Mouse (Mus musculus) B cell, adult 2 months (primary cell): ENCODE measurements around the gene Pigq.

Experiments
- DNase-seq, 2 experiments: peaks; one replicate each; pipeline ENCODE4 v3.0.0; 2022

The Pigq gene

DNA sequence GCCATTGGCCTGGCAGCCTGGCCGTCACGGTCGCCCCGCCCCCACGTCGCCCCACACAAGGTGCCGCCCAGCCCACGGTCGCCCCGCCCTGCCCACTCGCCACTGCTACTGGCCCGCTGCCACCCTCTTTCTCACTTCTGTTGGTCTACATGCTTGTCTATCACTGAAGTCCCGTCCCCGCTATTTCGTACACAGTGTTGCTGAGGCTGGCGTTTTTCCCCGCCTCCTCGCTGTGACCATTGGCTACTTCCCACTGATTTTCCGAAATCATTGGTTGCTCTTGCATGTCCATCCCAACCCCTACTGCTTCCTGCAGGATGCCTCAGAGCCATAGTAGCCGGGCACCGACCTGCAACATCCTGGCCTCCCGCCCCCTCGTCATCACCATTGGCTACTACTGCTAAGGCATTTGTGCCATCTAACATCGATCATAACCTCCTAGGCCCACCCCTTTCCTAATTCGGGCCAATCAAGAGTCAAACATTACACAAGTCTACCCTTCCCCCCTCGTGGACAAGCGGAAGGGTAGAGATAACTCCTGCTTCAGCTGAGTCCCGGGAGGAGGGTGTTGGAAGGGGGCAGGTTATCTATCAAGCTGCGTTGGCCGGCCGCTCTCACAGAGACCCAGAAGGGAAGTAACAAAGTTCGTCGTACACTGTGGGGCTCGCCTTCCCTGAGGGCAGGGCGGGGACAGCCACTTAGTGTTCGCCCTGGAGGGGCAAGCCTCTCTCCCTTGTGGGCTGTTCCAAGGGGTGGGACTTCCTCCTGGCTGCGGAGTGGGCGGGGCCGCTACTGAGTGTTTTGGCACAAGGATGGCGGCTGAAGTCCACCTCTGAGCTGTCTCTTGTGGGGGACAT is 24.7 kb downstream of the Pigq start:
- peak; percentile 100 for DNase-seq

DNA sequence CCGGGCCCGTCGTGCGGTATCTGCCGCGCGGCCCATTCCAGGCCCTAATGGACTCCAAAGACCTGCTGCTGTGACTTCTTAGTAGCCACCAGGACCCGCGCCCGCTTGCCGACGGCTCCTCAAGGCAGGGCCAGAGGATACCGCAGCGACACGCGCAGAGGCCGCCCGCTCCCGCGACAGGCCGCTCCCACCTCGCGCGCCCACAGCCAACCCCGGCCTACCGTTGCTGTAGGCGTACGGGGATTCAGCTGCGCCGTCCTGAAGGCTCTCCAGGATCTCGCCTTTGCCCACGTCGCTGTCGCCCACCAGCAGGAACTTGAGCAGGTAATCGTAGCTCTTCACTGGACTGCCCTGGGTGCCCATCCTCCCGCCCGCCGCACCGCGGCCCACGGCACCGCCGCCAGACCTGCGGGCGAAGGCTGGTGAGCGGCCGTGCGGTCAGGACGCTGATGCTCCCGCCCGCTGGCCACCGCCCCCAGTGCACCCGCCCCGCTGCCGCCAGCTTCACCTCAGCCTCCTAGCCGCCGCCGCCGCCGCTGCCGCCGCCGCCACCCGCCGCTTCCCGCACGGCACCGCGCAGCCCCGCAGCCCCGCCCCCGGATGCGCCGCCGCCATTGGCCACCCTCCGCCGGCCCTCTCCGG is 25.5 kb downstream of the Pigq start, which contains the start of gene Rab40c:
TSS of gene Rab40c (minus strand) at position 584 of the 642 bp plus-strand sequence.
- peak in 1 of 2 experiments; percentile 52 for DNase-seq

DNA sequence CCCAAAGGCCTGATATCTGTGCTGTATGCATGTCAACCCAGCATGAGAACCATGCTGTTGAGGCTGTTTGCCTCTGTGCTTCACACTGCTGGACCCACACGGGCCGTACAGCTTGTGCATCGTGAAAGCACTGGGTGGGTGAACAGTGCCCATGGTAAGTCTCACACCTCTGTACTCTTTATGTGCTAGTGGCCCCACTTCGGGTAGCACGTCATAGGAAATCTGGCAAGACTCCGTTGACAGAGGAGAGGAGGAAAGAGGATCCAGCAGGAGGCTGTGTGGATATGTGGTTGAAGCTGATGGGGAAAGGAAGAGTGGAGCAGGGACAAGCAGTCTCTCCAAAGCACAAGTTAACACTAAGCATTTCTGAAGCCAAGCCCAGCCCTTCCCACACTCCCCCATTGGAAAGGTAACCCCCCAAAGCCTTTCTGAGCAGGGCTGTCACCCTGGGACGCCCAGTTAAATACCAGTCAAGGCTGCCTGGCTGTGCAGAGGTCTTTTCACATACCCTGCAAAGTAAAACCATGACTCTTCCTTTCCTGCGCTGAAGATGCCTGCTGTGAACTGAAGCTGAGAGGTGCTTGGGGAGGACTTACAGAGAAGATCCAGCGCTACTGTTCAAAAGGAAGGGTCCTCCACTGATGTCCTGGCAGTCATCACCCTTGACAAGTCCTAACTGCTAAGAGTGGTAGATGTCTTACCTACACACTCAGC is 26.5 kb downstream of the Pigq start:
- DNase-seq, result no peak

DNA sequence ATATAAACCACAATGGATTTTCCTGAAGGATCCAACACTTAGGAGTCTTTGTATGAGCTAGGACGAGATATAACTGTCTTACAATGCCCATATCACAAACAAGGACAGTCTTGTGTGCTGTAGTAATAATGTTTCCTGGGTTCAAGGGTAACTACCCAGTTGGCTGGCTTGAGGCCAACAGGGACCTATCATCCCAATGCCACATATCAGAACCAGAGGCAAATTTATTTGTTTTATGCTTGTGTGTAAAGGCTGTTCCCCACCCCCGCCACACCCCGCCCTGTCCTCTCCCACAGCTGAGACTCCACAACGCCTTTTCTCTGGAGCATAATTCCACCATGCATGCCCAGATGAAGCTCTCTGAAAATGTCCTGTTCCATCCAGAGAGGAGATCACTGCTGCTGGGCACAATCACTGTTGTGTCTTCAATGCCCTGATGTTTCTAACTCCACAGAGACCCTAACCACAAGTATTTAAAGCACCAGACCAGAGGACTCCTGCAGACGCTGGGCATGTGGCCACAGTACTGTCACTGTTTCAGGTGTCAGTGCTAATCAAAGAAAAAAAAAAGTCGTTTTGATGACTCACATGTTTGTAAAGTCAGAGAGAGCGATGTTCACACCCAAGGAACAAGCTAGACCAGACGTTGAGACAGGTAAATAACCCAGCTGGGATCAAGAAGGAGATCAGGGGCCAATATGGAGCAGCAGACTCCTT is 27.6 kb downstream of the Pigq start:
- DNase-seq, result no peak

DNA sequence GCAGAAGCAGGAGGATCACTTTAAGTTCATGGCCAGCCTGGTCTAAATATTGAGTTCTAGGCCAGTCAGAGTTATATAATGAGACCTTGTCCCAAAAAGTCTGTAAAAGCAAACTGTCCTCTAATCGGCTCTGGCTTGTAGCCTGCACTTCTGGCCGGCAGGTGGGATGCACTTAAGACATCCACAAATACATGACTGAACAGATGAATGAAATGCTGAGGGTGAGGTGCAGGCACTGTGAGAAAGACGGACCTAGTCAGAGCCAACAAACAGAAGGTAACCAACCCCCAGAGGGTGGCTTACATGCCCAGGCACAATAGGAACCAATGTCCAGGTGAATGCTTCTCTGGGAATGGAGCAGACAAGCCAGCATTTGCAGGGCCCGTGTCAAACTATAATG is 30.4 kb downstream of the Pigq start:
- DNase-seq, result no peak

DNA sequence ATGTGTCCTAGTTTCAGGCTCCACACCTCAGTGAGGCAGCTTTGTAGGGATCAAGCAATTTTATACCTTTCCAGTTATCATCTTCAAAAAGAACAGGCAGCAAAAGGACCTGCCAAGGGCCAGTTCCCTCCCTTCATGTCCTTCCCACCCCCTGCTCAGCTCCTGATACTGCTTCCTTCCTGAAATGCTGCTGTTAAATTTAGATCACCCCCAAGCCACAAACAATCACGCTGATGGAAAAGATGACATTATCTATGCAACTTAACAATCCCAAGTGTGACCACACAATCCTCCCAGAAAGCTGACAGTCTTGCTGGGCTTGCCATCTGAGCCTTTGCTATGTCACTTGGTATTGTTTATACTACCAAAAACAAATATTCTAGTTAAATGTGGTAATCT is 30.9 kb downstream of the Pigq start:
- DNase-seq, result no peak

DNA sequence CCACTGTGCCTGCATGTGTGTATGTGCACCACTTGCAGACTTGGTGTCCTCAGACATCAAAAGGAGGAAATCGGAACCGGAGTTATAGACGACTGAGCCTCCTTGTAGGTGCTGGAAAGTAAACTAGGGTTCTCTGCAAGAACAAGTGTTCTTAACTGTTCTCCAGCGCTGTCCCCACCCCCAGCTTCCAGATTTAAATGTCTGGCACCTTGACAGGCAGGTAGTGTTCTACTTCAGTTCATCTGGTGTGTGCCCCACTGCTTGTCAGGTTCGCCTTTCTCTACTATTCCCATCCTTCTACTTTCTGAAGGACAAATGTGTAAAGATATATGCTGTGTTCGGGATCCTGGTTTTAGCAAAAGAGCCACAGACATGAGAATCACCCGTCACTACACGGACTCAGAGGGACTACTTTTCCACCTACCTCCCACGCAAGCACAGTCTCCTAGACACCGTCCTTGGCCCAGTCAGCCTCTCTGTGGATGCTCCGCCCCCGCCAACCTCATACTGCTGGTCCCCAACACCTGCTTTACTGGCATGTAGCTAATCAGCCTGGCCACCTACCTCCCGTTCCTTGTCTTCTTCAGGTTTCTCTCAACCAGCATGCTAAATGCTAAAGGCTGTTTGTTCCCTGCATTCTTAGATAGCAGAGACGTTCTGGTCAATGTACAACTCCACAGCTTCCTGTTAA is 31.4 kb downstream of the Pigq start:
- no peak for DNase-seq

DNA sequence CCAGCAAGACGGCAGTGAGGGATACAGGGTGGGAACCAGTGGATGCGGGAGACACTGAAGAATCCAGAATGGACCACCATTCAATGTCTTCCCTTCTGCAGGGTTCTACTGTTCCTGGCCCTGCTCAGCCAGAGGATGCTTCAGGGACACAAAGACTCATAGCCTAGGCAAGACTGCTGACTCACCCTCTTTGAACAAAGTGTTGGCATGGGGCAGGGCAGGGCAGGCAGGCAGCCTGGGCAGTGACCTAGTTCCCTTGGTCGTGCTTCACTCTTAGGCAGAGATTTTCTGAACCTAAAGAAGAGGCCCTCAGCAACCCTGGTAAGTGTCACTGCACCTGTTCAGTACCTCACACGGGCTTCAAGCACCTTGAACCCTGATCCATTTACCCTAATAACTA is 32.9 kb downstream of the Pigq start:
- DNase-seq, result no peak

DNA sequence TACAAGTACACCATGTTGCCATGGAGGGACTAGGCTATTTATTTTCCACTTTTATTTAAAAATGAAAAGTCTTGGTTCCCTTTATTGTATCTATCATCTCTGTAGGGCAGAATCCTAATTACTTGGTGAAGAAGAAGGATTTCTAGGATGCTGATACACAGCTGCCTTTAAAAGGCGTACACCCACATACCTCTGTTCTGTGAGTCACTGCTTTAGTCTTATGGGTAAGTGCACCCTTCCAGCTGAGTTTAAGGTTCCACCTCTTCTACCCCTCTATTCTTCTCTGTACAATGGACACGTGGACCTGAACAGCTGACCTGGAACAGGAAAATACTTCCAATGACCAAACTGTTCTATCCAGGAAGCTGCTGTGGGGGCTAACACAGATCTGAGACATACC is 37.1 kb downstream of the Pigq start:
- no peak for DNase-seq

DNA sequence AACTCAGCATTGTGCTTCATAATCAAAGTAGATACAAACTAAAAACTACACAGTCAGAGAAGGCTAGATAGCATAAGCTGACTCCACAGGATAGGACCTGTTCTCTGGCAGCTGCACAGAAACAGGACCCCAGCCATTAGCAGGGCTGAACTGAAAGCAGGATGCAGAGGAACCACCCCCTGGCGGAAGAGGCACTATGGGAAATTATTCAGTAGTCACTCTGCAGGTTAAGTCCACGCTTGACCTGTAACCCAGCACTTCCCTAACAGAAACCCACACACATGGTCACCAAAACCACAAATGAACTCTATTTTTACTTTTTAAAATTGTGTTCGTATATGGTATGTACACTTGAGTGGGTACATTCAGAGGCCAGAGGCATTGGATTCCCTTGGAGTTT is 41.7 kb downstream of the Pigq start:
- DNase-seq, result peak; percentile 32 to 42

DNA sequence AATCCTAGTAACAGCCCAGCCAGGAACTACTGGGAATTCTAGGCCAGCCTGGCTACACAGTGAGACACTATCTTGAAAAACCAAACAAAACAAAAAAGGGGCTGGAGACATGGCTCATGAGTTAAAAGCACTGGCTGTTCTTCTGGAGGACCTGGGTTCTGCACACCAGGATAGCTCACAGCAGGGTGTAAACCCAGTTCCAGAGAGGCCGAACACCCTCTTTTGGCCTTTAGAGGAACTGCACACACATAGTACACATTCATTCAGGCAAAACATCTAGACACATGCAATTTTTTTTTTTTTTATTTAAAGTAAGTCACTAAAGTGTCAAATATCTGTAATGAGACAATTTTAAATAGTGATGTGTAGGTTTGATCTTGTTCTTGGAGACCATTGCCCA is 44.5 kb downstream of the Pigq start:
- DNase-seq, result no peak

DNA sequence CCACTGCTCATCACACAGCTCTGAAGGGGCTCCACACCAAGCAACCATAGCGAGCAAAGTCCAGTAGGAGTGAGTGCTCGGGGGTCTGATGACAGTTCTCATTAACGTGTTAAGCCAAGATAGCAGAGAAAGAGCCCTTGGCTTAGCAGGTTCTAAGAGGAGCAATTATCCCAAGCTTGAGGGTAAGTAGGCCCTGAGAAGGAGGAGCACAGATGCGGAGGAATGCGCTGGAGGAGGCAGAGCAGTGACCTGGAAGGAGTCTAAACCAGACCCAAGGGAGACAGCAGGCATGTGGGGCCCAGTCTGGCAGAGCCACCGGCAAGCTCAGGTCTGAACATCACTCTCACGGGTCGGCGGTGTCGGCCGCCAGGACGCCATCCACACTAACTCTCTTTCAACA is 48.8 kb downstream of the Pigq start:
- DNase-seq, result no peak

DNA sequence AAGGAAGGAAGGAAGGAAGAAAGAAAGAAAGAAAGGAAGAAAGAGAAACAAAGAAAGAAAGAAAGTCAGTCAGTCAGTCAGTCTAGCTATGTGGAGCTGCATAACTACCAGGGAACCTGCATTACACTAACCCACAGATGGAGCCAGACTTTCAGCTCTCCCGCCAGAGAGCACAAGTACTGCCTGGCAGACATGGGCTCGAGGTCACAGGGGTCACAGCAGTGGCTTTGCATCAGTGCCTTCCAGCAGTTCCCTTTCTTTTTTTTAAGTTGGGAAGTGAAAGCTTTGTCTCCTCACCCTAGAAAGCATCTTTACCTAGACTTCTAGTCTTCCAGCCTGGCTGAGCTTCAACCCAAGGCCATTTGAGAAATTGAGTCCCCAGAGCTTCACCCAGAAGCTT is 49.3 kb downstream of the Pigq start:
- no peak for DNase-seq

DNA sequence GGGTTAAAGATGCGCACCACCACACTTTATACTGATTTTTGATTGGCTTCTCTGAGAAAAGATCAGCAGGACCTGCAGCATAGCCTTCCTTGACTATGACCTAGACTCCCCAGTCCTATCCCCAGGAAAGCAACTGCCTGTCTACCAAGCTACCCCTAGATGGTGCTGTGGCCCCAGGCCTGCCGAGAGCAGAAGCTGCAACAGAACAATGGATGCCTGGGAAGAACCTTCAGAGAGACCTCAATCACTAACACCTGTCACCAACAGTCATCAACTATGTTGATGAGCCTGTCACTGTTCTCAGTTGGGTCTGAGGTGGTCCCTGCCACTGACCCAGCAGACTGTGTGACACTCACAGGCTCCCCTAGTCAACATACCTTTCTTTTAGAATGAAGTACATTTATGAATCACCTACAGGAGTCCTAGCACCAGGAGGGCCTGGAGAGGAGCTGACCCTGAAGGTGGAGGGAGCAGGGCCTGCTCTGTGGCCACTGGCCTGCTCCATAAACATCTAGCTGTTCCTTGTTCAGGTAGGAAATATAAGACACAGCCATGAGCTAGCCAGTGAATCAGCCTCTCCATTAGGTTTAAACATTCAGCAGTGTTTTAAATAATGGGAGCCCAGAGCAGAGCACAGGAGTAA is 50.6 kb downstream of the Pigq start:
- DNase-seq, result peak; percentile 82 to 84

DNA sequence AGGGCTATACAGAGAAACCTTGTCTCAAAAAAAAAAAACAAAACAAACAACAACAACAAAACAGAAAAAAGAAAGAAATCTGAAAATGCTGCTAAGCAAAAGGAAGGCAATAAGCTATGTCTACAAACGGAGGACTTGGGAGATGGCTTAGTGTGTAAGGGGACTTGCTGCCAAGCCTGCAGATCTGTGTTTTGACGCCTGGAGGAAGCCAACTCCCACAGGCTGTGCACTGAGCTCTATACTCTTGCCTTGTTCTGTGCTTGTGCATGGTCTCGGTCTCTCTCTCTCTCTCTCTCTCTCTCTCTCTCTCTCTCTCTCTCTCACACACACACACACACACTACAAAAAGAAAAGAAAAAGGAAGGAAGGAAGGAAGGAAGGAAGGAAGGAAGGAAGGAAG is 55.9 kb downstream of the Pigq start:
- no peak for DNase-seq

DNA sequence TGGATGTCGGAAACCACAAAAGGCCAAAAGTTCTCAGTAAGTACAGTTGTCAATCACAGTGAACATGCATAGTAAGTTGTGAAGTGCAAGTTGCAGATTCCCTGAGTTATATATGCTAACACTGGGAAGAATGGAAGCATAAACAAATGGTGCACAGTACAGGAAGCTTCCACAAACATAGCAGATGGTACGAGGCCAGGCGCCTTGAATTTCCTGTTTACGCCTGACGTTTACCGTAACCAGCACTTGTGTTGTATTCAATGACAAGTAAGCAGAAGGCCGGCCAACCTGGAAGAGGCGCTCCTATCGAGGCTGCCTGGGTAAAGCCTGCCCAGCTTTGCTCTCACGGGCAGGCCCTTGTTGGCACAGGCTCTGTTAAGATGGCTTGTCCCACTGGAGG is 57.3 kb downstream of the Pigq start:
- no peak for DNase-seq

DNA sequence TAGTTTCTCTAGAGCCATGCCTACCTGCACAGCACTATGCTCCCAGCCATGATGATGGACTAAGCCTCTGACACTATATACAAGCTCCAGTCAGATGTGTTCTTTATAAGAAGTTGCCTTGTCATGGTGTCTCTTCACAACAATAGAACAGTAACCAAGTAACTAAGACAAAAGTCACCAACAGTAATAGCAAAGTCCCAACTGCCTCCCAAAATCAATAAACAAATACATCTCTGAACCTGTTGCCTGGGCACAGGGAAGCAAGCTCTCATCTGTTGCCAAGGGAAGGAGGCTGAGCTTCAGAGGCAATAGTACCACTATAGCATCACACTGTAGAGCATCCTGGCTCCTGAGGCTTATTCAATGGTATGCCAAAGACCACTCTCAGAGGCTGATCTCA is 57.9 kb downstream of the Pigq start:
- no peak for DNase-seq

DNA sequence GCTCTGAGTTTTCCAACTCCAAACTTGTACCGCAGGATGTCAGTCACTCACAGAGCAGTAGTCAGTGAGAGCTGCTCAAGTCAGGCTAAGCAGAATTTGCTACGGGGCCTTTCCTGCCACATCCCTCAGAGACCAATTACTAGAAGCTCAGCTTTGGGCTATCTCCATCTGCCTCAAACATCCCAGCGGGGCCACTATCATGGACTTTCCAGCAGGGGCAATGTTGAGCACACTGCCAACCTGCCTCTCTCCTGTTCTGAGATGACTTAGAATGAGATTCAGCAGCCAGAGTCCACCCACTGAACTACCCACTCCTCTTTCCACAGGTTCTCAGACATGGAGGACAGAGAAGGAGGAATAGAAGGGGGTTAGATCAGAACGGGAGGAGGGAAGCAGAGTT is 59.1 kb downstream of the Pigq start:
- peak; percentile 30 to 32 for DNase-seq

DNA sequence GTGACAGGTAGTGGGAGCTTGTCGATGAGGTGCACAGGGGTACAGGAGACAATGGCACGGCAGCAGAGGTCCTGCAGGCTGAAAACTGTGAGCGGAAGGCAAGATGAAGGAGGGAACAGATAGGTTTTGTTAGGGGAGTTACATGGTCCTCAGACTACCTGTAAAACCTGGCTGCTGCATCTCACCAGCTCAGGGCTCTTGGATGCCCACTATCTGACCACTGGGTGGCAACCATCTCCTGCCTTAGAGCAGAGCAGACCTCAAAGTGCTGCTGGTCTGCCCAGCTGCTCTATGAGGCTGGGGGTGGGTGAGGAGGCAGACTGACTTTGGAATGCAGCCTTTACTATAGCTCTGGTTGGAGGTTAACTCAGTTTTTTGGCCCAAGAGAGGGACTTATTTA is 60.9 kb downstream of the Pigq start:
- DNase-seq, result no peak

DNA sequence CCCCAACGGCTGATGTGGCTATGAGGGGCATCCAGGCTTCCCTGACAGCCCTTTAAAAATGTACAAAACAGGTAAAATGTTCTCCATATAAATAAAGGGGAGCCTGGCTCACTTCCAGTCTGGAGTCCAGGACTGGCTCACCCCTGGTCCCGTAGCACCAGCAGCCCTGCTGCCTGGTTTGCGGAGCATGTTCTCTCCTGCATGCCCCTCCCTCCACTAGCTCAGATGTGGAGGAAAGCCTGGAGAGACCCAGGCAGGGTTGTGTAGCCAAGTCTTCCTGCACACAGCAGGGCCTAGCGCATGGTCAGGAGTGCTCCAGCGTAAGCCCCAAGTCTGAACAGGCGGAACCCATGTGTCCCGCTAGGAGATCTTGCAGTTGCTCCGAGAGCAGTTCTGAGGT is 61.5 kb downstream of the Pigq start:
- DNase-seq, result no peak

DNA sequence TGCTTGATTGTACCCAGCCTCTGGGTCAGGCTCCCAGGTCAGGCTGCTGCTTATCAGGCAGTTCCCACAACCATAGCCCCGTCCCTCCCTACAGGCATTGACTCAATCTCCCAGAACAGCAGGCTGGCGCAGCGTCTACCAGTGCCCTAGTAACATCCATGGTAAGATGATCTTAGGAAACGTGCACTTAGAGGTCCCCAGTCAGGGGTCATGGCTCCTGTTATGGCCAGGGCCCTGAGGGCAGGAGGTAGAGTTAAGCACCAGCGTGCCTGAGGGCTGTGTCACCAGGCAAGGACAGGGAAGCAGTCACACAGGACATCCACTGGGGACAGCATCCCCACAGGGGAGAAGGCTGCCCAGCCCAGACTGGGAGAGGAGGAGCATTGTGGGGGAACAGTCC is 62.4 kb downstream of the Pigq start:
- no peak for DNase-seq

DNA sequence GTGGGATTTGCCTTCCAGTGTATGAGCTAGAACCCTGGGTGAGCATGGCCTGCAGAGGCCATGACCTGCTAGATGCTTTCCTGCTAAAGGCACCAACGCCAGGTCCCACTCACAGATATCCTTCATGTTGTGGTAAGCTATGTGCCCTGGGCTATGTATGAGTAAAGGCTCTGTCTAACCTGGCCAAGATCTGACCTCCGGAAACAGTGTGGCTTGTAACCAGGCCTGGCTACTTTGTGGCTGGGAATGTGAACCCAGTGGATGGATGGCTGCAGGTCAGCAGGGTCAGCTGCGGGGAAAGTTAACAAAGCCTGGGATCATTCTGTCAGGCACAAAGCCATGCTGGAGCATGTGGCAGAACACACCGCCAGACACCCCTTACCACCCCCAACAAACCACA is 63.0 kb downstream of the Pigq start:
- DNase-seq, result no peak
